Mouse (Mus musculus) embryonic facial prominence, embryonic 13.5 days (tissue): ENCODE data around the gene Hephl1. TPM values are rescaled to one million over a fixed set of nuclear protein-coding genes. Genes with fewer than 3 reads are reported as not detected.

Experiments
- ATAC-seq: fragments of 200-750 bp; cut with Nextera tagmentation; 2 replicates; pipeline ENCODE4 v1.8.0; 2017; ENCODE audit warnings: low read depth; ENCODE audit not compliant: insufficient number of reproducible peaks, insufficient read depth, low FRiP score, low TSS enrichment
- H3K27ac ChIP-seq: fragments of 300-500 bp; sonication (generic); 2 replicates; pipeline ENCODE4 v1.5.1; 2015; ENCODE audit warnings: moderate library complexity, mild to moderate bottlenecking, inconsistent platforms
- H3K27me3 ChIP-seq: fragments of 300-500 bp; sonication (generic); 2 replicates; pipeline ENCODE4 v1.6.1; 2015; ENCODE audit warnings: mild to moderate bottlenecking, inconsistent platforms
- H3K36me3 ChIP-seq: fragments of 300-500 bp; sonication (generic); 2 replicates; pipeline ENCODE4 v1.6.1; 2015; ENCODE audit warnings: mild to moderate bottlenecking, inconsistent platforms
- H3K4me1 ChIP-seq: fragments of 300-500 bp; sonication (generic); 2 replicates; pipeline ENCODE4 v1.6.1; 2015; ENCODE audit warnings: inconsistent platforms
- H3K4me2 ChIP-seq: fragments of 300-500 bp; sonication (generic); 2 replicates; pipeline ENCODE4 v1.6.1; 2015; ENCODE audit warnings: moderate library complexity, mild to moderate bottlenecking, inconsistent platforms
- H3K4me3 ChIP-seq: fragments of 300-500 bp; sonication (generic); 2 replicates; pipeline ENCODE4 v1.5.1; 2015; ENCODE audit warnings: mild to moderate bottlenecking, inconsistent platforms
- H3K9ac ChIP-seq: fragments of 300-500 bp; sonication (generic); 2 replicates; pipeline ENCODE4 v1.6.1; 2015; ENCODE audit warnings: mild to moderate bottlenecking, inconsistent platforms
- H3K9me3 ChIP-seq: fragments of 300-500 bp; sonication (generic); 2 replicates; pipeline ENCODE4 v1.6.1; 2016; ENCODE audit warnings: inconsistent platforms
- WGBS: fragments of 180-500 bp; shearing (Covaris S2); methylation state at CpG from one replicate; pipeline ENCODE4 v1.1.7; 2015; ENCODE audit warnings: mixed read lengths; 5-methylcytosine and 5-hydroxymethylcytosine counted together
- polyA plus RNA-seq: library from polyadenylated mRNA; unstranded; fragments of >200 nt; fragmentation: Nextera tagmentation; extraction: Ambion mirVana; gene quantifications from 2 replicates; pipeline ENCODE4 v1.2.1, GENCODE M21; 2015

The Hephl1 gene
- polyA plus RNA-seq, 1 experiment from 2014 or later: 0.06 TPM

- Histone ChIP-seq H3K27ac (no peak overlapping the region), H3K4me2 (no peak overlapping the region), H3K36me3 (peaks cover 15% of the 10 kb centered on the region), H3K4me3 (no peak overlapping the region), H3K9me3 (no peaks in the 10 kb centered on the region), H3K4me1 (peaks cover 9% of the 10 kb centered on the region), H3K27me3 (no peaks in the 10 kb centered on the region), H3K9ac (no peak overlapping the region)
- ATAC-seq: no peak
- WGBS: 71% methylated on average over 5 of the region's 5 CpGs
These were observed 78.2 kb downstream of the Hephl1 start for GRCm38 (mm10) chr9:15033568-15034160.

DNA sequence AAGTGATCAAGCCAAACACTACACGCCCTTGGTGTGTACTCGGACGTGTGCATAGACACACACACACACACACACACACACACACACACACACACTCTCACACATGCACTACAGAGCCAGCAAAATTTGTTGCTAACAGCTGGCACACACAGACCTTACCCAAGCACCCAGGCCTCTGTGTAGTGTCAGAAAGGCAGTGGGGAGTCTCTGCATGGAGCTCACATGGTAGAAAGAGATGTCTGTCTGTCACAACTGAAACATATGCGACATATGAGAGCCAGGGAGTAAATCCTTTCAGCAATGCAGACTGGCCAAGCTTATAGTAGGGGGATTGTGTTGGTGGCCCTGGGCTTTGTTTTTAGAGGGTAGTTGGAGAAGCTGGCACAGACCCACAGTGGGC is 79.1 kb downstream of the Hephl1 start:
- no peak overlapping the region for H3K4me2 ChIP-seq
- 84% methylated on average over 4 of the region's 4 CpGs for WGBS
- H3K4me3 ChIP-seq: no peak overlapping the region
- H3K27ac ChIP-seq: no peak overlapping the region
- H3K27me3 ChIP-seq: no peaks in the 10 kb centered on the region
- 0 out of 2 replicates have a peak overlapping the region, but pooled peaks have one; percentile 27 for H3K9ac ChIP-seq
- peaks cover 9% of the 10 kb centered on the region for H3K4me1 ChIP-seq
- no peak for ATAC-seq
- no peaks in the 10 kb centered on the region for H3K9me3 ChIP-seq
- peaks cover 15% of the 10 kb centered on the region for H3K36me3 ChIP-seq

GRCm38 (mm10) chr9:15030771-15031170 is 81.1 kb downstream of the Hephl1 start:
- Histone ChIP-seq H3K36me3 (peaks cover 24% of the 10 kb centered on the region), H3K4me1 (no peaks in the 10 kb centered on the region; the same call in 1 of the 2 replicates), H3K27me3 (no peaks in the 10 kb centered on the region), H3K9me3 (no peaks in the 10 kb centered on the region; the same call in 1 of the 2 replicates), H3K4me3 (no peak overlapping the region), H3K9ac (no peak overlapping the region), H3K4me2 (no peak overlapping the region), H3K27ac (no peak overlapping the region)
- no peak for ATAC-seq
- 78% methylated on average over 8 of the region's 8 CpGs for WGBS

DNA sequence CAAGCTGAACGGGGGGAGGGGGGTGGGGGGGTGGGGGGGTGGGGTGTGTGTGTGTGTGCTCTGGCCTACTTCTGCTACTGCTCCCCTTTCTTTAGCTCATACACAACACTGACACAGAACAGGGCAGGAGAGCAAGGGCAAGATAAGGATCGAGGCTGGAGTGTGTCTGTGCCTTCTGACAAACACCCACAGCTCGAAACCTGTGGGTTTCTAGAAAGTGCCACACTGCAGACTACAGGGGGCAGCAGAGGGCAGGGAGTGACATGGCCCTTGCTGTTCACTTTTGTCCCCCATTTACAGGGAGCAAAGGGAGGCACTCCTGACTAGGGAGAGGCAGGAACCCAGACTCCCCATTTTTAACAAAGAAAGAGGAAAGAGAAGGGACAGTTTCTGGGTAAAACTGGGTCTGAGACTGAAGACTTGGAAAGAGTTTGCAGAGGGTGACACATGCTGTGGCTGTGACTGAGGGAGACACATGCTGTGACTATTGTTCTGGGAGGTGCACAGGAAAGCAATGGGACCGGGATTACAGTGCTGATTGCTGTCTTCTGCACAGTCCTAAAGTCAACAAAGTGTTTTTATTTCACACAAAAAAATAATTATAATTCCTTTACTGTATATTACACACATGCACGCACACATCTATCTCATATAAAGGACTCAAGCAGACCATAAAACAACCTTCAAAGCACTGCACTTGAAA is 82.7 kb downstream of the Hephl1 start:
- H3K4me3 ChIP-seq: no peak overlapping the region
- H3K9ac ChIP-seq: no peak overlapping the region
- H3K27me3 ChIP-seq: no peaks in the 10 kb centered on the region
- H3K36me3 ChIP-seq: peaks cover 27% of the 10 kb centered on the region
- H3K9me3 ChIP-seq: no peaks in the 10 kb centered on the region; the same call in 1 of the 2 replicates
- WGBS: 59% methylated on average over 5 of the region's 5 CpGs
- no peak overlapping the region for H3K4me2 ChIP-seq
- no peak overlapping the region for H3K27ac ChIP-seq
- no peak for ATAC-seq
- no peaks in the 10 kb centered on the region for H3K4me1 ChIP-seq

GRCm38 (mm10) chr9:15027725-15028124 is 84.2 kb downstream of the Hephl1 start:
- Histone ChIP-seq H3K27ac (no peak overlapping the region), H3K27me3 (no peaks in the 10 kb centered on the region), H3K4me3 (no peak overlapping the region), H3K36me3 (peaks cover 24% of the 10 kb centered on the region), H3K9ac (no peak overlapping the region), H3K4me1 (no peaks in the 10 kb centered on the region), H3K4me2 (no peak overlapping the region), H3K9me3 (no peaks in the 10 kb centered on the region; the same call in 1 of the 2 replicates)
- WGBS: 75% methylated on average over 3 of the region's 3 CpGs
- ATAC-seq: no peak

DNA sequence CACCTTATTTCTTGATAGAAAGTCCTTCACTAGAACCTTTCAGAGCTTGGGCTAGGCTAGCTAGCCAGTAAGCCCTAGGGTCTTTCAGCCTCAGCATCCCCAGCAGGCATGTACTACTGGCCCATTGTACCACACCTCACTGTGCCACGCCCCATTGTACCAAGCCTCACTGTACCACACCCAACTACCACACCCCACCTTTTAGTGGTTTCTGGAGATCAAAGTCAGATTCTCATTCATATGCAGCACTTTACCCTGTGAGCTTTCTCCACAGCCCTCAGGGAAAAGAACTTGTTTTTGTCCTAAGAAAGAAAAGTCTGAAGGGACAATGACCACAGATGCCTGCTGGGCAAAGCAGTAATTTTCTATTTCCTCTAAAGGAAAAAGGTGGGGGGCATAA is 88.9 kb downstream of the Hephl1 start:
- 85% methylated on average over 1 of the region's 1 CpGs for WGBS
- Histone ChIP-seq H3K9ac (no peak overlapping the region), H3K4me3 (no peak overlapping the region), H3K27me3 (no peaks in the 10 kb centered on the region), H3K36me3 (peaks cover 39% of the 10 kb centered on the region), H3K27ac (no peak overlapping the region), H3K4me2 (no peak overlapping the region), H3K4me1 (no peaks in the 10 kb centered on the region), H3K9me3 (no peaks in the 10 kb centered on the region; the same call in 1 of the 2 replicates)
- ATAC-seq: no peak

DNA sequence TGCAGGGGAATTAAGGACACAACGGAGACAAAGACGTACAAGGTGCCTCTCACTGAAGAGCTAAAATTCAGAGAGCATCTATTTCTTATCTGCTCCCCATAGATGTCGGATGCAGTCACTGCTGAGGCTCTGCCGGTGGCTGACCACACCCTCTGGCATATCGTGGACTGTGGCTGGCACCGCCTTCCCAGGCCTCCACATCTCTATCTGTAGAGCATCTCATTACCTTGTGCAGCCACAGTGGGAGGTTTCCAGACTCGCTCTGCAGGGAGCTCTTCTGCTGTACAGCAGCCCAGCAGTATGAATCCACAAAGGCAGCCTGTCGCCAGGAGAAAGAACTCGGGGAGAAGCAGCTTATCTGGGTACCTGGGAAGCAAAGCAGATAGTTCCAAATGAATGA is 90.8 kb downstream of the Hephl1 start:
- H3K36me3 ChIP-seq: peaks cover 39% of the 10 kb centered on the region
- no peak overlapping the region for H3K27ac ChIP-seq
- no peak overlapping the region for H3K4me3 ChIP-seq
- no peaks in the 10 kb centered on the region; the same call in 1 of the 2 replicates for H3K9me3 ChIP-seq
- H3K4me1 ChIP-seq: no peaks in the 10 kb centered on the region
- no peak overlapping the region for H3K4me2 ChIP-seq
- H3K9ac ChIP-seq: no peak overlapping the region
- no peaks in the 10 kb centered on the region for H3K27me3 ChIP-seq
- no peak for ATAC-seq
- WGBS: 82% methylated on average over 9 of the region's 9 CpGs

DNA sequence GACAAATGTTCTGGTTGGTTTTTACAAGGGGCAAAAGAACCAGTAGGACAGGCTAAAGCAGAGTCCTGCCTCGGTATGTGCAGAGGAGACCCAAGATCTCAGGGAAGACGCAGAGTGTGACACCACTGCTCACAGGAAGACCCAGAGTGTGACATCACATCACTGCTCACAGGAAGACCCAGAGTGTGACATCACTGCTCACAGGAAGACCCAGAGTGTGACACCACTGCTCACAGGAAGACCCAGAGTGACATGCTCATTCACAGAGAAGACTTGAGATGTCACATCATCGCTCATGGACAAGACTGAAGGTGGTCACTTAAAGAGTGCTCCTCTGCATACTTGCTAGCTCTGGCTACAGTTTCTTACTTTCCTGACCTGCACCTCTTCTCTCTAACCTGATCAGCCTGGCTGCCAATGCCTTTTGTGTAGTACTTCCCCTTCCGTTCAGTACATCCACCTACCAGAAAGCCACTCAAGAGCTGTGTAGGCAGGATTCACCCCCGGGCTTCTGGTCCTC is 91.3 kb downstream of the Hephl1 start:
- ATAC-seq: no peak
- Histone ChIP-seq H3K36me3 (peaks cover 37% of the 10 kb centered on the region), H3K9me3 (no peaks in the 10 kb centered on the region), H3K4me1 (no peaks in the 10 kb centered on the region), H3K9ac (no peak overlapping the region), H3K27me3 (no peaks in the 10 kb centered on the region), H3K4me3 (no peak overlapping the region), H3K27ac (no peak overlapping the region), H3K4me2 (no peak overlapping the region)
- 92% methylated on average over 5 of the region's 5 CpGs for WGBS

GRCm38 (mm10) chr9:15018756-15019131 is 93.2 kb downstream of the Hephl1 start:
- H3K4me1 ChIP-seq: no peaks in the 10 kb centered on the region
- H3K4me3 ChIP-seq: no peak overlapping the region
- no peak overlapping the region for H3K27ac ChIP-seq
- no peak overlapping the region for H3K4me2 ChIP-seq
- H3K9me3 ChIP-seq: no peaks in the 10 kb centered on the region
- H3K9ac ChIP-seq: no peak overlapping the region
- no peak for ATAC-seq
- H3K27me3 ChIP-seq: no peaks in the 10 kb centered on the region
- WGBS: 80% methylated on average over 5 of the region's 5 CpGs
- H3K36me3 ChIP-seq: peaks cover 44% of the 10 kb centered on the region

DNA sequence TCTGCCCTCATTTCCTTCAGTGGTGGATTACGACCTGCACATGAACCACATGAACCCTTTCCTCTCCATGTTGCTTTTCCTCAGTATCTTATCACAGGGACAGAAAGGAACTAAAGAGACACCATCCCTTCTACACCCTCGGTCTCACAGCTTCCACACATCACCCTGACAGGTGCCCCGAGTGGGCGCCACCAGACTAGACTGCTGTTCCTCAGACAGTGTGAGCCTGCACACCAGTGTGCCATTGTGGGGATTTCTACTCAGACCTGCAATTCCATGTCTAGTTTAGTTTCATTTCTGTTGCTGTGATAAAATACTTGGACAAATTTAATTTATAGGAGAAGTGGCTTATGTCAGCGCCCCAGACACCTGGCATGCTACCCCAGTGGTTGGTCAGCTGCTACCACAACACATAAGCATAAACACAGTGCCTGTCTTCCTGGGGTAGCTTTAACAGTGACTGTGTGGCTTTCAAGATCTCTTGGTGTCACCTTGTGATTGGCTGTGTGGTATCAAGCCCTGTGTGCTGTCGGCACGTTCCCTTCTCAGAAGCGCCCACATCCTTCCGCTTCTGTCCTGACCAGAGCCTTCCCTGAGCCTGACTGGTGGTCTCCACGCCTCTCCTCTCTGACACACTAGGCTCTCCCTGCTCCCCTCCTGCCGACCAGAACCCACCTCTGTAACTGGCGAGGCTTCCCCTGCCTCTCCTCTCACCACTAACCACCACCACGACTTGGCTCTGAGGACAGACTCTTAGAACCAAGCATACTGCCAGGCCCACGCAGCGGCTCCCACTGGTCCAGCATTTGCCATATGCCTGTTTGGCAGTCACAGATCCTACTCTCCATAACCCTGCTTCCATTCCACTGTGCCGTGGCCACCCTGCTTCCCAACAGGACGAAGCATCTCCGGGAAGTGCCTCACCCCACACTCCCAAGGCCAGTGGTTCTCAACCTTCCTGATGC is 93.8 kb downstream of the Hephl1 start:
- no peak overlapping the region for H3K4me3 ChIP-seq
- H3K9me3 ChIP-seq: no peaks in the 10 kb centered on the region
- H3K36me3 ChIP-seq: peaks cover 45% of the 10 kb centered on the region
- no peaks in the 10 kb centered on the region for H3K4me1 ChIP-seq
- H3K27ac ChIP-seq: no peak overlapping the region
- H3K9ac ChIP-seq: no peak overlapping the region
- no peak for ATAC-seq
- 88% methylated on average over 18 of the region's 18 CpGs for WGBS
- H3K27me3 ChIP-seq: no peaks in the 10 kb centered on the region
- H3K4me2 ChIP-seq: no peak overlapping the region

- H3K9ac ChIP-seq: no peak overlapping the region
- 55% methylated on average over 7 of the region's 7 CpGs for WGBS
- H3K4me3 ChIP-seq: no peak overlapping the region
- ATAC-seq: no peak
- H3K27ac ChIP-seq: no peak overlapping the region
- H3K36me3 ChIP-seq: peaks cover 37% of the 10 kb centered on the region
- H3K4me1 ChIP-seq: no peaks in the 10 kb centered on the region
- no peaks in the 10 kb centered on the region for H3K27me3 ChIP-seq
- H3K9me3 ChIP-seq: no peaks in the 10 kb centered on the region
- no peak overlapping the region for H3K4me2 ChIP-seq
These were observed 96.5 kb downstream of the Hephl1 start for GRCm38 (mm10) chr9:15015223-15015956.
